Mouse (Mus musculus) left cerebral cortex, postnatal 25 days (tissue): ENCODE results near the gene Dock10. TPM values are rescaled to one million over a fixed set of nuclear protein-coding genes. Genes with fewer than 3 reads are reported as not detected.
A peak's percentile ranks its signal among the peaks of the same experiment; 100 is the strongest.

Experiments used
- DNase-seq, 2 experiments: peaks; one replicate each; pipeline ENCODE4 v3.0.0; 2022; ENCODE audit warnings: low spot score in 2 of 2, mixed read lengths in 1 of 2
- intact Hi-C: fragments of 180-260 bp; cut with DNase I; formaldehyde crosslinking; loops from one replicate; pipeline ENCODE4 v1.15.1; 2025
- total RNA-seq, 2 experiments: library from RNA; stranded (reverse); gene quantifications; 2 replicates each; pipeline ENCODE4 v1.2.3; 2021

The Dock10 gene
- total RNA-seq, 2 experiments from 2014 or later, result 24.4 to 38.7 TPM

DNA sequence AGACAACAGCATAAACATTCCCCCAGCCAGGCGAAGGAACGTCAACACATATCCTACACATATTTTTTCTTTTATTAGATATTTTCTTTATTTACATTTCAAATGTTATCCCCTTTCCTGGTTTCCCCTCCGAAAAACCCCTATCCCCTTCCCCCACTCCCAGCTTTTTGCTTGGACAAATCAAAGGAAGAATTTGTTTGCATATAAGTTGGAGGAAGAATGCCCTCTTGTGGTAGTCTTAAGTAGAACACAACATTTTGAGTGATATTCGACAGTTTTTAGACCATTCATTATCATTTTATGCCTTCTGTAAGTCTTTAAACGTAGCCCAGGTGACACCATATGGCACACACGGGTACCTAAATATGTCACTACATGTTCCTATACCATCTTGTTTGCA lies 242.5 kb downstream of the Dock10 start:
- no peak for DNase-seq
- intact Hi-C loops, result loop anchor here (5.0 kb wide), 1 partner anchor 109 kb away; no protein-coding TSS in a partner anchor

DNA sequence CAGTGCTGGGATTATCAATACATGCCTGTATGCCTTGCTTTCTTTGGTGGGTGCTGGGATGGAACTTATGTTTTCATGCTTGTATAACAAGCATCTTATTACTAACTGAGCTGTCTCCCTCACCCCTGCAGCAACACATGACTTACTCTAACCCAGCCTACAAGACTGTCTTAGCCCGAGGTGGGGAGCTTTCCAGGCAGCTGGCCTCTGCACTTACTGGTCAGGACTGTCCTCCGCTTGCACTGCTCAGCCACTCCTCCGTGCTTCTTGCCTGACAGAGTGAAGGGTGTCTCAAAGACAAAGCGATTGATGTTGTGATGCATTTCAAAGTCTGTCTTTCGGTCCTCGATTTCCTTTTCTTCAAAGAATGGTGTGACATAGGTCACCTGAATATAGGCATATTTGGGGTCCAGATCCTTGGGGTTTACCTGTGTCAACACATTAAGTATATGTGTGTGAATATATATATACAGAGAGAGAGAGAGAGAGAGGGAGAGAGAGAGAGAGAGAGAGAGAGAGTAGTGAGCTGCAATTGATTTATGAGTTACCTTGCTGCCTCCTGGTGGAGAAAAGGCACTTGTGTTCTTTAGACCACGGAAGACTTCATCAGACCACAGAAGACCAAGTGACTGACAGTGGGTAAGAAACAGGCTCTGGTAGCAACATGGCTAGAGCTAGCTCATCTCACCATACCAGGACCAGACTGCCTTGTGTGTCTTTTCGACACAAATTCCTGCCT lies 245.9 kb downstream of the Dock10 start:
- intact Hi-C loops, result loop anchor here (2.0 to 5.0 kb wide), 2 partner anchors 332 to 725 kb away; no protein-coding TSS in a partner anchor
- DNase-seq, result peak in 1 of 2 experiments; percentile 60

DNA sequence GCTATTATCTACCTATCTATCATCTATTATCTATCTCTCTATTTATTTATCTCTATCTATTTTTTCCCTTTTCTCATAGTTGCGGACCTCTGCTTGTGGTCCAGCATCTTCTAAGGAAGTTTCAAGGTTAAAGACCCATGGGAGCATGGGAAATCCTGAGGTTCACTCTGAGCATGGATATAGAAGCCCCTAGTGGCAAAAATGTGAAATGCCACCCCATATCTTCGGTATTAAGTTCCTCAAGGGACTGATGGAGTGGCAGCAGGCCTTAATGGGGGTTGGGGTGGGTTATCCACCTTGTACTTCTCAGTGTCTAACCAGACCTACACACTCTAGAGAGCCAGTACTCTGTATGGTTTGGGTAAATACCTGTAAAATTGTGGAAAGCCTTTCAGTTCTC lies 253.6 kb downstream of the Dock10 start:
- intact Hi-C loops, result loop anchor here (10.0 kb wide), 1 partner anchor 110 kb away; no protein-coding TSS in a partner anchor
- no peak for DNase-seq

DNA sequence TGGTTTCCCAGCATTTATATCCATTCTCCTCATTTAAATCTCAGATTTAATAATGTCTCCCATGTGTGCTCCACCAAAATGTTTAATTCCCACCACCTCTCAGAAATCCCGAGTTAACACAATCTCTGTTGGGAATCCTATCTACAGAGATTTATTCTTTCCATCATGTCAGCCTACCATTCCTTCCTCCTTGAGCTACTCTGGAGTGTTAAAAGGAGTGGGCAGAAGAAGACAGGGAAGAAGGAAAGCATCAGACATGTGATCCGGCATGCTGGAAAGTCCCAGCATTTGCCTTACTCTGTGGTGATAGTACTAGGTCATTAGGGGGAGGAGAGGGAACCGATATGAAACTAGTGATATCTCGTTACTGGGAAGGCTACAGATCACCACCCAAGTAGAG lies 254.2 kb downstream of the Dock10 start:
- intact Hi-C loops, result loop anchor here (10.0 kb wide), 1 partner anchor 109 kb away; no protein-coding TSS in a partner anchor
- DNase-seq, result peak in 1 of 2 experiments; percentile 52

DNA sequence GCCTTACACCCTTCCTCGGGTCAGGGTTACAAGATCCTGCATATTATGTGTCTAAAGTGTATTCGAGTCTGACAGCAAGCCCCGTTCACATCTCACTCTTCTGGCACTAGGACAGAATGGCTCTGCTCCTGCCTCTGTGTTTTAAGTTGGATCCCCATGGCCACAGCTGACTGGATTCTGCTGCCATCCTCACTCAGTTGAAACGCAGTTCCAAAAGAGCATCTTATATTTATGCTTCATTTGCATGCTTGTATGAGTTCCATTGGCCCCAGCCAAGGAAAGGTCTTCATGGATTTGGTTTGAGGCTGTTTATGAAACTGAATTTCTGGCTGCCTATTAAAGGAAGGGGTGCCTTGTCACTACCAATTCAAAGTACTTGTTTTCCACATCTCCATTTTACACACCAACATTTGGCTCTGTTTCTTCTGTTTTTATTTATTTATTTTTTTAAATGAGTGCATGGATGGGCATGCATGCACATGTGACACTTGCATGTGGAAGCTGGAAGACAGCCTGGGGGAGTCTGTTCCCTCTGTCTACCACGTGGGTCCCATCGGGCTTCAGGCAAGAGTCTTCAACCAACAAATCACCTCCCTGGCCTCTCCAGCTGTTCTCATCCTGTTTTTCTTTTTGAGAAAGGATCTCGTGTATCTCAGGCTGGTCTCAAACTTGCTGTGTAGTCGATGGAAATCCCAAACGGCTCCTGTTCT lies 255.7 kb downstream of the Dock10 start:
- intact Hi-C loops, result loop anchor here (10.0 kb wide), 1 partner anchor 108 kb away; no protein-coding TSS in a partner anchor
- DNase-seq, result no peak

DNA sequence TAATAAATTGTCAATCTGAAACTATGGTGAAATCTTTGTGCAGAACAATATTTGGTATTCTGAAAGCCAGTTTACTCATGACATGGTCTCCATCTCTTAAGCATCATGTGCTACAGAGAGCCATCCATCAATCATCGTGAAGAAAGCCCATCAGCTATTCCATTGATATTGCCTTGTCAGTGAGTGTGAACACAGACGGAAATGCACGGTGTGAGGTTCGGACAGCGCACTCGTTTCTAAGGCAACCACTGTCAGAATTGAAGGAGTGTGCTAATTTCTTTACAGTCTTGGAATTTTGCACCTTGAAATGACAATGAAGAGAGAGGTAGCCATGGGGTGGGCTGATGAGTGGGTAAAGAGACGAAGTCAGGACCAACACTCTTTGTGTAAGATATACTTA lies 259.1 kb downstream of the Dock10 start:
- intact Hi-C loops, result no loop called here
- DNase-seq, result no peak

DNA sequence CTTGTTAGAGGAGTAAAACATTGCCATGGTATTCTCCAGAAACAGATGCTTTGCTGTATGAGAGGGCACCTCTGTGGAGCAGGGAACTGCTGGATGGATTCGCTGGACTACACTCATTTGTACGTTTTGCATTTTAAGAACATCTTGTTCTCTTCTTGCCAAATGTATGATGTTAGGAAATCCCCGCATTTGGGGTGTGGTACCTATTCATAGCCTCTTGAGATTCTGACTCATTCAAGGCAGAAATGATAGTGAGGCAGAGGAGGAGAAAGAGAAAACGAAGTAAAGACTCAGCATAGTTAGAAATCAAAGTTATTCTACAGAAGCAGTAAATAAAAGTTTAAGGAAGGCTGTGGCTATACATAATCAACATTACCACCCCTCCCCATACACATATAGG lies 262.0 kb downstream of the Dock10 start:
- DNase-seq, result peak in 1 of 2 experiments; percentile 75
- intact Hi-C loops, result no loop called here

DNA sequence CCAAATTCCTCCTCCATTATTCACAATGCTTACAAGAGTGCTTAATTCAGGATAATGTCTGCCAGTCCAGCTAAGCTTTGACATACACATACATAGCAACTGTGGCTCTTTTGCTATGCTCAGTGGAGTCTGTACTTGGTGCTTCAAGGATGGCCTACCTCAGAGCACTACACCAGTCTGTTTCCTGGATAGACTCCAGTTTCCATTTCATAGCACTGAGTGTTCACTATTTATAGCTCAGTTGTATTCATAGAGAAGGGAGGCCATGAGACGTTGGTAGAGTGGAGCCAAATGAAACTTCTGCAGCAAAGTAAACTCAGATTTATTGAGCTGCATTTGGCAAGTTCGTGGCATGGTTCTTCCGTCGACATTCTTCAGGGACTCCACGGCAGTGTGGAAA lies 274.9 kb downstream of the Dock10 start:
- DNase-seq, result no peak
- intact Hi-C loops, result no loop called here

DNA sequence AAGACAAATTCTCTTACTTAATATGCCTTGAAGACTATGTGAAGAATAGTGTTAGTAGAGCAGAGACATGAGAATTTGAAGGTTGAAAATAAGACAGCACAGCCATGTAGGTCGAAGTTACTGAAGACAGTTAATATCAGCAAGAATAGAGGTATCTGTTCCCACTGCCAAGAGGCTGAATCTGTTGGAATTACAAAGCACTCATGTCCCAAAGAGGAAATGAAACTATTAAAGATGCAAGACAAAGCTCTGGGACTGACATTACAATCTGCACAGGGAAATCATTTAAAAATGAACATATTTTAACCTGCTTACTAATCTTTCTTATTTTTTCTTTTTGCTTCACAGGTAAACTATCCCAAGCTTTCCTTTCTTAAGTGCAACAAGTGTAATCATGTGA lies 283.4 kb downstream of the Dock10 start:
- intact Hi-C loops, result no loop called here

DNA sequence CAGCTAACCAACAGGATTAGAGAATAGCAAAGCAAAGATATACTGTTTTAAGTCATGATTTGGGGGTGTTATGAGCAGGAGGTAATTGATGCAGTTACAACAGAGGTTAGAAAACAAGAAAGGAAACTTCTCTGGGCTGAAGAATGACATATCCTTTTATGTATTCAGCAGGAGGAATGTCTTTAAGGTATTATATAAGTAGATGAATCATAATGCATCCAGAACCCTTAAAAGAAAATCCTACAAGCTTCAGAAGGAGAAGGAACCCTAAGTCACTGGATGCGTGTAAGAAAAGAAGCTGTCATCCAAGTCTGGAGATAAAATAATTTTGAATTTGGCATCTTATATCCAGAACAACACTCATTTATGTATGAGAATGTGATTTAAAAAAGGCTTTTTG lies 285.9 kb downstream of the Dock10 start:
- peak in 1 of 2 experiments; percentile 30 for DNase-seq
- intact Hi-C loops, result no loop called here

More for the DNA sequence above, 283.4 kb downstream of the Dock10 start:
- no peak for DNase-seq

DNA sequence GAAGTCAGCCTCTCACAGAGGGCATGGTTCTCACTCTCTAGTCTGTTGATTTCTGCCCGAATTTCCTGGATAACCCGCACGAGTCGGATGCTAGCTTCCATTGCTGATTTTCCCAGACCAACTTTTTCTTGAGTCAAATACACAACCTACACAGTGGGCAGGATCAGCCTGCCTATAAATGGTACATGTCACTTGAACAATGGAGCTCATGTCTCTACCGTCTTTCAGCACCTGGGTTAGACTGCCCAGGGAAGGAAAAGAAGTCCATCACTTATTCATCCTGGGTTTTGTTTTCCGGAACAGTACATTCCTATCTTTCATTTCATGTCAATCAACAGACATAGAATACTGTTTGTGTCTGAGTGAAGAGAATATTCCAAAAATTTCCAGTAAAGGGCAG lies 297.0 kb downstream of the Dock10 start, which contains the start of gene Gm45261:
Gm45261 (minus strand) TSS at position 101 of the 400 bp plus-strand sequence.
- DNase-seq, result no peak
- intact Hi-C loops, result no loop called here

DNA sequence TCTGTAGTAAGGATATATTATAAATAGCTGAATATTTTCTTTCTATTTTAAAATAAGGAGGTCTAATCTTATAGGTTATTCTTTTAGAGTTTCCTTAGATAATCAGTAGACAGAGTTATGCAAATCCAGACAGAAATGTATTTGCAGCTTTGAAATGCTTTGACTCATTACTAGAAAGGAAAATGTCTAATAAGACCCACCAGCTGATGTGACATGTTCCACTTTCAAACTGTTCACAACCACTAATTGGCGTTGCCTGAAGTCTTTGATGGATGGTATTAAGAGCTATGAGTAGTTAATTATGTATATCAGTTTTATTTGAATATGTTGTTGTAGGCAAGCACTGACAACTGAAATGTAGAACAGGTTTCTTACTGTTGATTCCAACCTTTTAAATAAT lies 298.4 kb downstream of the Dock10 start:
- intact Hi-C loops, result no loop called here
- DNase-seq, result no peak

DNA sequence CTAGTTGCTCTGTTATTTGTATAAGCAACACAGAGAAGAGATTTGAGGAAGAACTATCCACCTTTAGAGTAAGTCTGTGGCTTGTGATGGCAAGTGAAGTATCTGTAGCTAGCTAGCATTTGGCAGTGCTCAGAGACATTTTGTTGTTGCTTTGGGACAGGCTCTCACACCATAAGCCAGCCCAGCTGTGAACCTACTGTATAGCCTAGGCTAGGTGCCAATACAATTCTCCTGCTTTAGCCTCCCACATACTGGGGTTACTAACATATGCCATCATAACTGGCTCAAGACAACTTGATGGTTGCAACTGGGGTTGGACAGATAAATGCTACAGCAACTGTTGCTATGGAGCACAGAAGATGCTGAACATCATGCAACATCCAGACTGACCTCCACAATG lies 298.9 kb downstream of the Dock10 start:
- intact Hi-C loops, result no loop called here

DNA sequence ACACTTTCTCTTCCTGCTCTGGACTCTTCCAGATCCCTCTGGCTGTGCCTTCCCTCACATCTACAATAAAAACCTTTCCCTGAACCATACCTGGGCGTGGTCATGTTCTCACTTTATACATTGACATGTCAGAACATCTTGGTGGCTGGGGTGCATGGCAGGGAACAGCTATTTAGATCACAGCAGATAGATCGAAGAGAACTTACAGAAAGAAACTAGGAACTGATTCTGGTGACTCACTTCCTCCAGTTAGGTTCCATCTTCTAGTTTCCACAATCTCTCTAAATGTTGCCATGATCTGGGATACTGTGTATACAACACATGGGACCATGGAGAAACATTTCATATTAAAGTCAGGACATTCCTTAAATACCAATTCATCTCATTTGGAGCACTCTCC lies 304.4 kb downstream of the Dock10 start:
- intact Hi-C loops, result no loop called here

More for the DNA sequence above, 298.9 kb downstream of the Dock10 start:
- no peak for DNase-seq

DNA sequence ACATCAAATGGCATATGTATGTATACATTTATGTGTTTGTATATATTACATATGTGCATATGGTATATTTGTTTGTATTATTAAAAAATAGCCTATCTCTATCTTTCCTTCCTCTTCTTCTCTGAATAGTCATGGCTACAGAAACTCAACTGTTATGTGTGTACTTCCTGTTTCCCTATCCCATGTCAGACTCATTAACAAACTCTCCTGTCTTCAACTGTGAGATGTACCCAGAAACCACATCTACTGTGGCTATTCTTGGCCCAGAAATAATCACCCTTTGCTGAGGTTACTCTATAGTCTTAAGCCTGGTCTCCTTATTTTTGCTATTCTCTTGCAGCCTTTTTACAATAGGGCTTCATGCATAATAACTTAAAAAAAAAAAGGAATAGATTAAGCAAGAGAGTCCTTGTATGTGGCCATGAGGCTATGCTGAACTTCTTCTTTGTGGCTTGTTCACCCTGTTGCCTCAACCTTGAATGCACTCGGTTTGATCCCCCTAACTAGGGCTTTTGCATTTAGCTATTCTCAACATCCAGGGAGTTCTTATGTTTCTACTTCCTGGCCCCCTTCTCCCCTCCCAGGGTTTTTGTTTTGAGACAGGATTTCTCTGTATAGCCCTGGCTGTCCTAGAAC lies 306.3 kb downstream of the Dock10 start:
- intact Hi-C loops, result no loop called here

More for the DNA sequence above, 304.4 kb downstream of the Dock10 start:
- no peak for DNase-seq

More for the DNA sequence above, 306.3 kb downstream of the Dock10 start:
- DNase-seq, result no peak
